Mouse (Mus musculus): Measurements from ENCODE around the gene Mfap3l.

DNA sequence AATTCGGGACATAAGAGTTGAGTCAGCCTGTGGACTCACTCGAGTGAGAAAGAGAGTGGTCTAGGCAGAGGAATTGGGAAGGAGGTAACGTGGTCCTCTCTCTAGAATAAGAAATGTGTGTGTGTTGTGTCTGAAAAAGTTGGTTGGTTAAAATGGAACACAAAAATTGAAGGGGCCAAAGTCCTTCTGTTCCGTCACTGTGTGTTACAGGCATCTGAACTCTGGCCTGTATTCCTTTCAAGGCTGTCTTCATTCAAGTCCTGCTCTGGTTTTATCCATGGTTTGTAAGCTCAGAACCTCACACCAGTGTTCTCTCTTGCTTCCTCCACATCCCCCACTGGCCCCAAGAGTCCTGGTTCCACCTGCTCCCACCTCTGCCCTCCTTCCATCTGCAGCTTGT, 33.2 kb downstream of the Mfap3l start:
- TF ChIP-seq EP300 (optimal IDR thresholded peaks at IDR 0.05), result no peak
- TF ChIP-seq CTCF (IDR thresholded peaks at IDR 0.05; ENCODE audit: low read depth), result no peak
